ENCODE assay signal across 25 mouse cellular contexts in the genomic region with DNA sequence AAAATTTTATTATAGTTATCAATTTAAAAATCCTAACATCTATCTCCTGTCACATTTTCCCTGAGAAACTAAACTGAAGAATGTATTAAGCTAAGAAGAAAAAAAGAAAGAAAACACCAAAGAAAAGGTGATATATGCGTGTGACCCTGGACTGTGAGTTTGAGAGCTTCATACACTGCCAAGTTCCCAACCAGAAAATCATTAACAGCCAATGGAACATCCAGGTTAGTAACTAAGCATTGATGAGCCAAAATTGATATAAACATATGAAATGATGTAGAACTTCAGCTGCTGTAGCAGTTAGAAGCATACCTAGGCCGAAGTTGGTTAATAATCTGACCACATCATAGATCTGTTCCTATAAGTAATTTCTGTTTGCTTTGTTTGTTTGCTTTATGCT. TPM values are rescaled to one million over a fixed set of nuclear protein-coding genes. Genes with fewer than 3 reads are reported as not detected.
A peak's percentile ranks its signal among the peaks of the same experiment; 100 is the strongest.
DNase-seq lines count a peak whose midpoint lies in the region; ATAC-seq and TF ChIP-seq lines count a peak whose summit lies in the region.
"Had no signal": no experiment of that assay in that cellular context is flagged by ENCODE, and none has a peak within 500 bp of the region (broad histone marks: within the 10 kb centered on the region; RNA-seq: fewer than 3 reads in every experiment).

No protein-coding gene starts in this region.

- H3K27ac ChIP-seq in kidney, embryonic 15.5 days, result no peak overlapping the region
- 0 out of 2 replicates have a peak overlapping the region, but pooled peaks have one; percentile 40 for H3K27ac ChIP-seq in kidney, postnatal 0 days
- H3K27ac ChIP-seq in liver, adult 2 months (replicated peaks; ENCODE audit: insufficient read depth, low read depth, low read length), result no peak overlapping the region
- H3K27ac ChIP-seq: embryonic facial prominence, embryonic 10.5 days; embryonic facial prominence, embryonic 12.5 days; forebrain, embryonic 13.5 days had no signal

- H3K36me3 ChIP-seq in kidney, embryonic 15.5 days, result no peaks in the 10 kb centered on the region
- no peaks in the 10 kb centered on the region for H3K36me3 ChIP-seq in kidney, postnatal 0 days (ENCODE audit: insufficient read depth, low read length)
- H3K36me3 ChIP-seq in liver, adult 2 months (ENCODE audit: control insufficient read depth, insufficient read depth, low read length), result no peaks in the 10 kb centered on the region
- H3K36me3 ChIP-seq: embryonic facial prominence, embryonic 10.5 days; embryonic facial prominence, embryonic 12.5 days; G1E had no signal

- TF ChIP-seq CTCF in kidney, postnatal 0 days (IDR thresholded peaks at IDR 0.05; ENCODE audit: low read depth), result no peak
- TF ChIP-seq CTCF in liver, adult 2 months (IDR thresholded peaks at IDR 0.05; ENCODE audit: low read depth, low read length), result no peak

- no peaks in the 10 kb centered on the region for H3K9me3 ChIP-seq in kidney, embryonic 15.5 days (replicated peaks)
- no peaks in the 10 kb centered on the region for H3K9me3 ChIP-seq in kidney, postnatal 0 days (replicated peaks; ENCODE audit: low read length)
- H3K9me3 ChIP-seq: embryonic facial prominence, embryonic 10.5 days; embryonic facial prominence, embryonic 12.5 days; forebrain, embryonic 13.5 days; G1E had no signal

- no peaks in the 10 kb centered on the region for H3K79me2 ChIP-seq in liver, adult 2 months (ENCODE audit: control insufficient read depth, insufficient read depth, low read length)

- peaks cover under 1% of the 10 kb centered on the region; the same call in 1 of the 2 replicates for H3K4me1 ChIP-seq in kidney, embryonic 15.5 days
- H3K4me1 ChIP-seq in kidney, postnatal 0 days (replicated peaks; ENCODE audit: insufficient read depth, low read length), result no peaks in the 10 kb centered on the region
- H3K4me1 ChIP-seq in liver, adult 2 months (ENCODE audit: control insufficient read depth, insufficient read depth, low read length), result no peaks in the 10 kb centered on the region; the same call in 1 of the 2 replicates

- no peak for TF ChIP-seq POLR2A in liver, adult 2 months (IDR thresholded peaks at IDR 0.05; ENCODE audit: extremely low read depth, insufficient read depth, low read length)

- no peak overlapping the region for H3K9ac ChIP-seq in kidney, embryonic 15.5 days
- no peak overlapping the region for H3K9ac ChIP-seq in kidney, postnatal 0 days (ENCODE audit: low read depth, low read length)
- H3K9ac ChIP-seq in liver, adult 2 months (ENCODE audit: low read depth, low read length), result no peak overlapping the region
- H3K9ac ChIP-seq: embryonic facial prominence, embryonic 12.5 days; forebrain, embryonic 13.5 days had no signal

- no peak for ATAC-seq in kidney, embryonic 15.5 days (replicated peaks; ENCODE audit: low FRiP score)
- ATAC-seq in kidney, postnatal 0 days (replicated peaks; ENCODE audit: low FRiP score, low read depth), result no peak
- ATAC-seq: activated CD4-positive, CD25-positive, alpha-beta regulatory T cell, adult 4 months; CD4-positive, CD25-positive, alpha-beta regulatory T cell, adult 4 months; forebrain, embryonic 13.5 days; Patski had no signal

- no peaks in the 10 kb centered on the region for H3K27me3 ChIP-seq in kidney, embryonic 15.5 days
- H3K27me3 ChIP-seq in kidney, postnatal 0 days (ENCODE audit: insufficient read depth, low read length), result no peaks in the 10 kb centered on the region
- no peaks in the 10 kb centered on the region for H3K27me3 ChIP-seq in liver, adult 2 months (ENCODE audit: control insufficient read depth, insufficient read depth, low read length)
- H3K27me3 ChIP-seq: CH12.LX; embryonic facial prominence, embryonic 12.5 days; forebrain, embryonic 13.5 days had no signal

- 86% methylated on average over 2 of the region's 2 CpGs for WGBS in kidney, embryonic 15.5 days
- WGBS in kidney, postnatal 0 days, result 84% methylated on average over 2 of the region's 2 CpGs
- WGBS in liver, adult 2 months, result 64% methylated on average over 2 of the region's 2 CpGs

- H3K4me2 ChIP-seq in kidney, embryonic 15.5 days, result no peak overlapping the region
- no peak overlapping the region for H3K4me2 ChIP-seq in kidney, postnatal 0 days (ENCODE audit: low read length)
- H3K4me2 ChIP-seq: embryonic facial prominence, embryonic 12.5 days; forebrain, embryonic 13.5 days had no signal

- DNase-seq in kidney, adult 11 months, result peak; percentile 34
- DNase-seq in kidney, adult 8-10 months, result peak; percentile 33 to 78
- no peak for DNase-seq in kidney, postnatal 10 days
- DNase-seq in kidney, postnatal 0 days (ENCODE audit: low spot score), result no peak
- DNase-seq in kidney, postnatal 4 days, result no peak
- peak; percentile 25 for DNase-seq in liver, adult 2 months (ENCODE audit: extremely low read depth, low read depth, low spot score)
- no peak for DNase-seq in liver
- DNase-seq: adrenal gland, adult 8-10 months; adrenal gland, postnatal 14 days; adrenal gland, postnatal 36 days; B cell, adult 2 months; cerebellum, adult 11-12 months; cerebellum, adult 2 months; cerebellum, adult 9-10 months; cerebellum, postnatal 10 days; cerebellum, postnatal 25 days had no signal

- no peak overlapping the region for H3K4me3 ChIP-seq in kidney, embryonic 15.5 days (replicated peaks)
- H3K4me3 ChIP-seq in kidney, postnatal 0 days (replicated peaks; ENCODE audit: low read depth, low read length), result no peak overlapping the region
- no peak overlapping the region for H3K4me3 ChIP-seq in liver, adult 2 months (ENCODE audit: insufficient read depth, low read depth, low read length)
- H3K4me3 ChIP-seq: embryonic facial prominence, embryonic 10.5 days; embryonic facial prominence, embryonic 12.5 days; forebrain, embryonic 13.5 days had no signal

RNA-seq across cellular contexts. Expression of gene Itgb8, which starts 6.8 kb away (rescaled TPM):
- 3.1 and 3.2 TPM in 2 replicates for polyA plus RNA-seq in kidney, embryonic 15.5 days (2015; fragmentation: Nextera tagmentation; extraction: Ambion mirVana)
- 8.6 and 9.9 TPM in 2 replicates for polyA plus RNA-seq in kidney, postnatal 0 days (2015; fragmentation: Nextera tagmentation; extraction: Ambion mirVana)
- 0.37 and 0.47 TPM in 2 replicates for total RNA-seq in liver, adult 2 months (2014; rRNA removed)
- 0.01 TPM in 1 of 2 replicates, not detected in the other for polyA plus RNA-seq in liver, adult 2 months (2012; rRNA removed)
- total RNA-seq: CH12.LX had no signal
- polyA plus RNA-seq: G1E had no signal

Comparison
In these comparisons a context has a peak if more than half of its experiments do, and no peak if none do; other contexts are left out.
1. DNase-seq: peak in kidney, adult 11 months (single experiment), kidney, adult 8-10 months (2 of 2) and liver, adult 2 months (single experiment); none in kidney, postnatal 10 days (single experiment), kidney, postnatal 0 days (single experiment), kidney, postnatal 4 days (0 of 2) and liver (single experiment).